Mouse (Mus musculus): Measurements from ENCODE around the gene Zbtb7b.

The Zbtb7b gene

DNA sequence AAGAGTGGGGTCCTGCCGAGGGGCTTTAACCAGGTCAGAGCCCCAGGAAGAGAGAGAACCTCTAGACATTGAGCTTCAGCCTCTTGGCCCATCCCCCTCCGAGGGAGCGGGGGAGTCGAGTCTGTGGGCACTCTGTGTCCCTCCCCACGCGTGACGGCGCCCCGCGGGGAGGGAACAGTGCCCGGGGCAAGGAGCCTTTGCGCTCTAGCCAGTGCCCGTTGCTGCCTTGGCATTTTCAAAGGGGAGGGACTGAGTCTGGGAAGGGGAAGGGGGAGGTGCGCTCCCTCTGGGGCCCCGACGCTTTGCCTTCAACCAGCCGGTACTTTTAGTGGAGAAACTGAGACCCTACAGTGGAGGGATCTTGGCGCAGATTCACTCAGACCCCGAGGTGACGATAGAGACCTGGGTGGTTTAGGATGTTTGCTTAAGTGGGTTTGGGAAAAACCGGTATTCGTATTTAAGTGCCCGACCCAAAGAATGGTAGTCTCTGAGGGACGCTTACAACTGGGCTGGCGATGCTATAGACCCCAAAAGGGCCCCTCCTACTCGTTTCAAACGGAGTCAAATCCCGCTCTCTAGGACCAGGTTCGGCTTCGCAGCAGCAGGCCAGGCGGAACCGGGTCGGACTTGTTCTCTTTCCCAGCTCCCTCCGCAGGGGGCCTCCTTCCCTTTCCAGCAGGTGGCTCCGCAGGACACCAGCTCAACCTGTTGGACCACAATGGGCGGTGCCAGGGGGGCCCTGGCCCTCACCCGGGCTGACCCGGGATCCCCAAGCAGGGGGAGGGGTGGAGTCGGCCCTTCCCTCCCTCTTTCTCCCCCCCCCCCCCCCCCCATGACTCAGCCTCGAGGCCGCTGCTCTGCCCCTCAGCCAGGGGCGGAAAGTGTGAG is at the start of gene Zbtb7b:
TSS of gene Zbtb7b (minus strand) at position 771 of the 888 bp plus-strand sequence.
- H3K4me3 ChIP-seq (replicated peaks; ENCODE audit: low read length) = peak within 1 kb of the TSS; percentile 84
- peaks cover 48% of the 10 kb centered on the region for H3K27me3 ChIP-seq (ENCODE audit: insufficient read depth, low read length)
- no peaks in the 10 kb centered on the region for H3K36me3 ChIP-seq (ENCODE audit: insufficient read depth, low read length)
- TF ChIP-seq CTCF (conservative IDR thresholded peaks at IDR 0.05; ENCODE audit: low read length) (no peak), POU5F1 (IDR thresholded peaks at IDR 0.05; ENCODE audit: borderline replicate concordance, low read length) (no peak), NANOG (IDR thresholded peaks at IDR 0.05; ENCODE audit: borderline replicate concordance, low read length) (no peak)
- H3K4me1 ChIP-seq (replicated peaks; ENCODE audit: low read depth, low read length) = peaks cover 65% of the 10 kb centered on the region
- H3K9me3 ChIP-seq (ENCODE audit: low read length) = no peaks in the 10 kb centered on the region

- H3K4me1 ChIP-seq (replicated peaks; ENCODE audit: low read depth, low read length) = peaks cover 27% of the 10 kb centered on the region
- no peak overlapping the region for H3K4me3 ChIP-seq (replicated peaks; ENCODE audit: low read length)
- TF ChIP-seq CTCF (conservative IDR thresholded peaks at IDR 0.05; ENCODE audit: low read length) (no peak), NANOG (IDR thresholded peaks at IDR 0.05; ENCODE audit: borderline replicate concordance, low read length) (no peak), POU5F1 (IDR thresholded peaks at IDR 0.05; ENCODE audit: borderline replicate concordance, low read length) (no peak)
- no peaks in the 10 kb centered on the region for H3K27me3 ChIP-seq (ENCODE audit: insufficient read depth, low read length)
- peaks cover 48% of the 10 kb centered on the region for H3K36me3 ChIP-seq (ENCODE audit: insufficient read depth, low read length)
- no peaks in the 10 kb centered on the region for H3K9me3 ChIP-seq (ENCODE audit: low read length)
Observed at GRCm38 (mm10) chr3:89440691-89441090, 46.1 kb upstream of the Zbtb7b start.

- no peak for TF ChIP-seq POU5F1 (IDR thresholded peaks at IDR 0.05; ENCODE audit: borderline replicate concordance, low read length)
- no peak for TF ChIP-seq CTCF (conservative IDR thresholded peaks at IDR 0.05; ENCODE audit: low read length)
- TF ChIP-seq NANOG (IDR thresholded peaks at IDR 0.05; ENCODE audit: borderline replicate concordance, low read length) = no peak
Observed at GRCm38 (mm10) chr3:89437269-89437668, 42.7 kb upstream of the Zbtb7b start.

GRCm38 (mm10) chr3:89436176-89437113 is 41.9 kb upstream of the Zbtb7b start, which contains the start of gene Pbxip1:
TSS of gene Pbxip1 (plus strand) at chr3:89436706.
- Histone ChIP-seq H3K36me3 (ENCODE audit: insufficient read depth, low read length) (peaks cover 53% of the 10 kb centered on the region), H3K27me3 (ENCODE audit: insufficient read depth, low read length) (no peaks in the 10 kb centered on the region), H3K9me3 (ENCODE audit: low read length) (no peaks in the 10 kb centered on the region), H3K4me1 (replicated peaks; ENCODE audit: low read depth, low read length) (peaks cover 69% of the 10 kb centered on the region), H3K4me3 (replicated peaks; ENCODE audit: low read length) (peak within 1 kb of the TSS; percentile 79)
- TF ChIP-seq NANOG (IDR thresholded peaks at IDR 0.05; ENCODE audit: borderline replicate concordance, low read length) (no peak), POU5F1 (IDR thresholded peaks at IDR 0.05; ENCODE audit: borderline replicate concordance, low read length) (no peak), CTCF (conservative IDR thresholded peaks at IDR 0.05; ENCODE audit: low read length) (no peak)

More at GRCm38 (mm10) chr3:89437269-89437668, 42.7 kb upstream of the Zbtb7b start:
- no peaks in the 10 kb centered on the region for H3K27me3 ChIP-seq (ENCODE audit: insufficient read depth, low read length)
- H3K4me1 ChIP-seq (replicated peaks; ENCODE audit: low read depth, low read length) = peaks cover 61% of the 10 kb centered on the region
- H3K4me3 ChIP-seq (replicated peaks; ENCODE audit: low read length) = peak overlapping the region; percentile 79
- H3K9me3 ChIP-seq (ENCODE audit: low read length) = no peaks in the 10 kb centered on the region
- H3K36me3 ChIP-seq (ENCODE audit: insufficient read depth, low read length) = peaks cover 47% of the 10 kb centered on the region

DNA sequence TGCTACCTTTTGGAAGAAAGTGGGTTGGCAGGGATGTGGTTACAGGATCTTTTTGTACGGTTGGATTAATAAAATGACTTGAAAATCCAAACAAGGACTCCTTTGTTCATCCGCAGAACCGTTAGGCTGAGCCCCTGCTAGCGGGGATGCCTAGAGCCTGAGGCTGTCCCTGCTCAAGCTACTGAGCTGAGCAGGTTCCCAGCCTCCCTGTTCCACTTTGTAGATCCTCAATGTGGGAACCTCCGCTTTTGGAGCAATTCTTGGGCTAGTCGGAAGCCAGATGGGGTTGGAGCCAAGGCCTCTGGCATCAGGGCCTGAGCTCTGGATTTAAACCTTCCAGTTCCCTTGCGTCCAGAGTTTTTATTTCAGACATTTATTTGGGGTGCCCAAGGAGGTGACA is 40.5 kb upstream of the Zbtb7b start:
- Histone ChIP-seq H3K4me3 (replicated peaks; ENCODE audit: low read length) (peak overlapping the region; percentile 37; the same call in 1 of the 2 replicates), H3K27me3 (ENCODE audit: insufficient read depth, low read length) (no peaks in the 10 kb centered on the region), H3K9me3 (ENCODE audit: low read length) (no peaks in the 10 kb centered on the region), H3K4me1 (replicated peaks; ENCODE audit: low read depth, low read length) (peaks cover 78% of the 10 kb centered on the region), H3K36me3 (ENCODE audit: insufficient read depth, low read length) (peaks cover 47% of the 10 kb centered on the region)
- no peak for TF ChIP-seq CTCF (conservative IDR thresholded peaks at IDR 0.05; ENCODE audit: low read length)
- no peak for TF ChIP-seq POU5F1 (IDR thresholded peaks at IDR 0.05; ENCODE audit: borderline replicate concordance, low read length)
- TF ChIP-seq NANOG (IDR thresholded peaks at IDR 0.05; ENCODE audit: borderline replicate concordance, low read length) = no peak

- Histone ChIP-seq H3K36me3 (ENCODE audit: insufficient read depth, low read length) (peaks cover 42% of the 10 kb centered on the region), H3K9me3 (ENCODE audit: low read length) (no peaks in the 10 kb centered on the region), H3K4me1 (replicated peaks; ENCODE audit: low read depth, low read length) (peaks cover 78% of the 10 kb centered on the region), H3K27me3 (ENCODE audit: insufficient read depth, low read length) (no peaks in the 10 kb centered on the region), H3K4me3 (replicated peaks; ENCODE audit: low read length) (peak overlapping the region; percentile 37)
- no peak for TF ChIP-seq CTCF (conservative IDR thresholded peaks at IDR 0.05; ENCODE audit: low read length)
- TF ChIP-seq POU5F1 (IDR thresholded peaks at IDR 0.05; ENCODE audit: borderline replicate concordance, low read length) = no peak
- no peak for TF ChIP-seq NANOG (IDR thresholded peaks at IDR 0.05; ENCODE audit: borderline replicate concordance, low read length)
Observed at GRCm38 (mm10) chr3:89434532-89434931, 40.0 kb upstream of the Zbtb7b start.

DNA sequence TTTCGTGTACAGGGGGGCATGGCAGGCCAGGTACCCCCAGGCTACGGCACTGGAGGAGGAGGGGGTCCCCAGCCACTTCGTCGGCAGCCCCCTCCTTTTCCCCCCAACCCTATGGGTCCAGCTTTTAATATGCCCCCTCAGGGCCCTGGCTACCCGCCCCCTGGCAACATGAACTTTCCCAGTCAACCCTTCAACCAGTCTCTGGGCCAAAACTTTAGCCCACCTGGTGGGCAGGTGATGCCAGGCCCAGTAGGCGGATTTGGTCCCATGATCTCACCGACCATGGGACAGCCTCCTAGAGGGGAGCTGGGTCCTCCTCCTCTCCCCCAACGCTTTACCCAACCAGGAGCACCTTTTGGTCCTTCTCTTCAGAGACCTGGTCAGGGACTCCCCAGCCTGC is 38.0 kb upstream of the Zbtb7b start:
- H3K27me3 ChIP-seq (ENCODE audit: insufficient read depth, low read length) = no peaks in the 10 kb centered on the region
- H3K4me3 ChIP-seq (replicated peaks; ENCODE audit: low read length) = peak overlapping the region; percentile 100
- H3K9me3 ChIP-seq (ENCODE audit: low read length) = no peaks in the 10 kb centered on the region
- H3K4me1 ChIP-seq (replicated peaks; ENCODE audit: low read depth, low read length) = peaks cover 83% of the 10 kb centered on the region
- peaks cover 55% of the 10 kb centered on the region for H3K36me3 ChIP-seq (ENCODE audit: insufficient read depth, low read length)
- TF ChIP-seq NANOG (IDR thresholded peaks at IDR 0.05; ENCODE audit: borderline replicate concordance, low read length) (no peak), CTCF (conservative IDR thresholded peaks at IDR 0.05; ENCODE audit: low read length) (no peak), POU5F1 (IDR thresholded peaks at IDR 0.05; ENCODE audit: borderline replicate concordance, low read length) (no peak)

All from E14TG2a.4 (cell line).